8 mouse cellular contexts compared by ENCODE assay signal in genomic region chr8:69717232-69717580, GRCm38 (mm10). TPM values are rescaled to one million over a fixed set of nuclear protein-coding genes. Genes with fewer than 3 reads are reported as not detected.
DNase-seq lines count a peak whose midpoint lies in the region; ATAC-seq and TF ChIP-seq lines count a peak whose summit lies in the region.

No protein-coding gene starts in this region.

- 43% methylated on average over 5 of the region's 5 CpGs for WGBS in heart, embryonic 13.5 days
- WGBS in forebrain, postnatal 0 days, result 47% methylated on average over 5 of the region's 5 CpGs

- no peaks in the 10 kb centered on the region for H3K27me3 ChIP-seq in heart, embryonic 13.5 days (replicated peaks)
- H3K27me3 ChIP-seq in G1E (ENCODE audit: insufficient read depth, low read length), result peaks cover 3% of the 10 kb centered on the region; the same call in 1 of the 2 replicates
- H3K27me3 ChIP-seq in forebrain, postnatal 0 days (ENCODE audit: insufficient read depth, low read length), result no peaks in the 10 kb centered on the region

- H3K9ac ChIP-seq in heart, embryonic 13.5 days, result peak overlapping the region; percentile 65; the same call in 1 of the 2 replicates
- no peak overlapping the region for H3K9ac ChIP-seq in forebrain, postnatal 0 days

- peak overlapping the region; percentile 97 for H3K4me3 ChIP-seq in heart, embryonic 13.5 days
- peak overlapping the region; percentile 99 for H3K4me3 ChIP-seq in G1E (ENCODE audit: low read depth, low read length)
- H3K4me3 ChIP-seq in forebrain, postnatal 0 days (ENCODE audit: low read depth, low read length), result peak overlapping the region; percentile 100

- no peak for TF ChIP-seq CTCF in G1E (IDR thresholded peaks at IDR 0.05; ENCODE audit: low read depth, low read length)
- TF ChIP-seq CTCF in forebrain, postnatal 0 days (IDR thresholded peaks at IDR 0.05; ENCODE audit: low read depth), result no peak

- ATAC-seq in heart, embryonic 13.5 days (ENCODE audit: extremely low read depth, insufficient number of reproducible peaks, low FRiP score, low TSS enrichment), result no peak
- ATAC-seq in G1E (ENCODE audit: extremely low read depth, insufficient number of reproducible peaks, low FRiP score, poor library complexity, severe bottlenecking), result no peak
- ATAC-seq in forebrain, postnatal 0 days, result peak; percentile 0; the same call in 1 of the 2 replicates
- peak; percentile 6; the same call in 1 of the 2 replicates for ATAC-seq in megakaryocyte-erythroid progenitor cell, adult 5-6 weeks (replicated peaks; ENCODE audit: low FRiP score, low TSS enrichment, poor library complexity, severe bottlenecking)

- H3K9me3 ChIP-seq in heart, embryonic 13.5 days, result no peaks in the 10 kb centered on the region
- no peaks in the 10 kb centered on the region for H3K9me3 ChIP-seq in G1E (replicated peaks)
- no peaks in the 10 kb centered on the region for H3K9me3 ChIP-seq in forebrain, postnatal 0 days (ENCODE audit: low read length)

- H3K4me1 ChIP-seq in heart, embryonic 13.5 days, result peaks cover 28% of the 10 kb centered on the region
- peaks cover 28% of the 10 kb centered on the region for H3K4me1 ChIP-seq in G1E (ENCODE audit: insufficient read depth, low read depth, low read length)
- peaks cover 25% of the 10 kb centered on the region; the same call in 1 of the 2 replicates for H3K4me1 ChIP-seq in forebrain, postnatal 0 days (ENCODE audit: insufficient read depth)

- DNase-seq in heart, adult 9 months (ENCODE audit: low spot score in 2 of 2), result no peak
- DNase-seq in G1E (ENCODE audit: low spot score), result peak; percentile 5
- no peak for DNase-seq in forebrain, postnatal 0 days
- no peak for DNase-seq in c-Kit-positive CD71-positive TER-119-positive erythroid progenitor cells, embryonic 14.5 days (ENCODE audit: low spot score)
- DNase-seq in right cerebral cortex, postnatal 10 days (ENCODE audit: low spot score in 2 of 2), result no peak
- no peak for DNase-seq in layer of hippocampus, adult 18-20 months (ENCODE audit: low spot score in 2 of 2)

- peaks cover 17% of the 10 kb centered on the region for H3K36me3 ChIP-seq in heart, embryonic 13.5 days
- H3K36me3 ChIP-seq in G1E (replicated peaks), result peaks cover 24% of the 10 kb centered on the region
- no peaks in the 10 kb centered on the region for H3K36me3 ChIP-seq in forebrain, postnatal 0 days (ENCODE audit: insufficient read depth)

- H3K4me2 ChIP-seq in heart, embryonic 13.5 days, result peak overlapping the region; percentile 71
- H3K4me2 ChIP-seq in forebrain, postnatal 0 days (ENCODE audit: low read depth), result peak overlapping the region; percentile 50

- peak overlapping the region; percentile 66 for H3K27ac ChIP-seq in heart, embryonic 13.5 days (replicated peaks)
- H3K27ac ChIP-seq in forebrain, postnatal 0 days (ENCODE audit: low read depth, low read length), result peak overlapping the region; percentile 100

RNA-seq across cellular contexts. Expression of gene Zfp869, which starts 6.7 kb away (rescaled TPM):
- 16.6 and 18.0 TPM in 2 replicates for polyA plus RNA-seq in heart, embryonic 13.5 days (2015; fragmentation: Nextera tagmentation; extraction: Ambion mirVana)
- 34.8 and 41.2 TPM in 2 replicates for total RNA-seq in G1E (2014; fragmentation: Nextera tagmentation)
- 33.6 and 37.9 TPM in 2 replicates for total RNA-seq in G1E (2017)
- 1.3 and 1.4 TPM in 2 replicates for polyA plus RNA-seq in G1E (2012)
- 24.5 and 34.1 TPM in 2 replicates for total RNA-seq in forebrain, postnatal 0 days (2014; rRNA removed)
- polyA plus RNA-seq in forebrain, postnatal 0 days (2015; fragmentation: Nextera tagmentation; extraction: Ambion mirVana), result 18.8 and 19.2 TPM in 2 replicates
- total RNA-seq in megakaryocyte-erythroid progenitor cell, adult 5-6 weeks (2014; fragmentation: Nextera tagmentation), result 16.3 and 25.8 TPM in 2 replicates
- total RNA-seq in megakaryocyte-erythroid progenitor cell, adult 5-6 weeks (2017), result 21.5 and 42.9 TPM in 2 replicates
- total RNA-seq in layer of hippocampus, adult 18-20 months (2021), result 10 to 100 TPM; 19.5 to 21.2 TPM

RNA-seq across cellular contexts. Expression of gene Zfp963, which starts 32.6 kb away (rescaled TPM):
- 3.2 and 4.0 TPM in 2 replicates for polyA plus RNA-seq in heart, embryonic 13.5 days (2015; fragmentation: Nextera tagmentation; extraction: Ambion mirVana)
- total RNA-seq in G1E (2014; fragmentation: Nextera tagmentation) (13.4 and 16.4 TPM in 2 replicates), G1E (2017) (6.7 and 7.5 TPM in 2 replicates)
- 0.45 and 0.51 TPM in 2 replicates for polyA plus RNA-seq in G1E (2012)
- total RNA-seq in forebrain, postnatal 0 days (2014; rRNA removed), result 5.0 TPM in 2 replicates
- 3.7 and 4.5 TPM in 2 replicates for polyA plus RNA-seq in forebrain, postnatal 0 days (2015; fragmentation: Nextera tagmentation; extraction: Ambion mirVana)
- 6.0 and 6.7 TPM in 2 replicates for total RNA-seq in megakaryocyte-erythroid progenitor cell, adult 5-6 weeks (2014; fragmentation: Nextera tagmentation)
- total RNA-seq in megakaryocyte-erythroid progenitor cell, adult 5-6 weeks (2017), result 5.0 and 7.4 TPM in 2 replicates
- 1 to 10 TPM; 4.6 to 5.0 TPM for total RNA-seq in layer of hippocampus, adult 18-20 months (2021)

RNA-seq across cellular contexts. Expression of gene Gm20422, which starts 57.5 kb away (rescaled TPM):
- polyA plus RNA-seq in heart, embryonic 13.5 days (2015; fragmentation: Nextera tagmentation; extraction: Ambion mirVana), result 0.32 and 1.2 TPM in 2 replicates
- not detected in 2 replicates for total RNA-seq in G1E (2014; fragmentation: Nextera tagmentation)
- 0.38 TPM in 1 of 2 replicates, not detected in the other for total RNA-seq in G1E (2017)
- 0.99 and 1.4 TPM in 2 replicates for polyA plus RNA-seq in G1E (2012)
- total RNA-seq in forebrain, postnatal 0 days (2014; rRNA removed), result 0.23 and 3.5 TPM in 2 replicates
- polyA plus RNA-seq in forebrain, postnatal 0 days (2015; fragmentation: Nextera tagmentation; extraction: Ambion mirVana), result 0.33 and 1.2 TPM in 2 replicates
- 1.3 TPM in 1 of 2 replicates, not detected in the other for total RNA-seq in megakaryocyte-erythroid progenitor cell, adult 5-6 weeks (2014; fragmentation: Nextera tagmentation)
- total RNA-seq in megakaryocyte-erythroid progenitor cell, adult 5-6 weeks (2017), result not detected in 2 replicates
- total RNA-seq in layer of hippocampus, adult 18-20 months (2021), result 1 to 10 TPM in 1 of 2 experiments, under 1 TPM in 1; 0.91 to 3.0 TPM

Comparison
In these comparisons a context has a peak if more than half of its experiments do, and no peak if none do; other contexts are left out.
1. ATAC-seq: peak in forebrain, postnatal 0 days (single experiment) and megakaryocyte-erythroid progenitor cell, adult 5-6 weeks (single experiment); none in heart, embryonic 13.5 days (single experiment) and G1E (single experiment).
2. Peak in every context shown above with its lines, with median percentiles within 50 percentile points of each other: H3K4me3 ChIP-seq.